Mouse (Mus musculus) left cerebral cortex, adult 2 months (tissue): ENCODE data around the gene Ccnt2. TPM values are rescaled to one million over a fixed set of nuclear protein-coding genes. Genes with fewer than 3 reads are reported as not detected.

Experiments used
- DNase-seq, 2 experiments: peaks; one replicate each; pipeline ENCODE4 v3.0.0; 2021 to 2022; ENCODE audit warnings: low spot score in 2 of 2, mixed read lengths in 1 of 2; ENCODE audit errors: extremely low spot score in 1 of 2
- H3K27ac ChIP-seq: fragments of 200-600 bp; 2 replicates; pipeline ENCODE4 v1.8.1; 2022
- H3K4me3 ChIP-seq: fragments of 200-600 bp; 2 replicates; pipeline ENCODE4 v1.8.1; 2022
- CTCF ChIP-seq: fragments of 200-600 bp; IDR thresholded peaks from 2 replicates; pipeline ENCODE4 v1.8.1; 2022; ENCODE audit warnings: antibody characterized with exemption, mild to moderate bottlenecking, moderate library complexity
- intact Hi-C: fragments of 180-260 bp; cut with DNase I; formaldehyde crosslinking; loops from one replicate; pipeline ENCODE4 v1.15.1; 2025
- total RNA-seq, 2 experiments: library from RNA; stranded (reverse); gene quantifications; 2 replicates each; pipeline ENCODE4 v1.2.3; 2021

Gene Ccnt2
- total RNA-seq, 2 experiments from 2014 or later: 69.9 to 70.1 TPM

DNA sequence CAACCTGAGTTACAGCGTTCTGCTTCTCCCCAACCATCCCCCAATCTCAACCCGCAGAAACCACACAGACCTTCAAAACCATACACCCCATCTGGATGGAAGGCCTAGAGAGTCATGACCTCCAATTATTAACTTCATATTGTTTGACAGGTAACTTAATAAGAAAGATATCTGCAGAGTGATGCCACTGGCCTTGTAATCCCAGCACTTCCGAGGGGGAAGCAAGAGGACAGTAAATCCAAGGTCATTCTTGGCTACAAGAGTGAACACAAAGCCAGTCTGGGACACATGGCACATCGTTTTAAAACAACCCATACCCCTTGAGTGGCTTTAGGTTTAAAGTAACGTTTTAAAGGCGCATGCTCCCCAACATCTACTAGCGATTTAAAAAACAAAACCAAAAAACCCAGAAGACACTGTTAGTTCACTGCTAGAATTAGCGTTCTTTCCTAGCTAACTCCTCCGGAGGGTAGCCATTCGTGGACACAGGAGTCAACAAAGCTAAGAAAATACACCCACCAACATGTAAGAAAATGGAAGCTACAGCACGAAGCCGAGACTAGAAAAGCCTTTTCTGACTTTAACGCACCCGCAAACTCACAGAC lies 664 bp upstream of the Ccnt2 start:
- peak overlapping the region; percentile 86 for H3K27ac ChIP-seq
- H3K4me3 ChIP-seq: peak overlapping the region; percentile 100
- no peak for DNase-seq
- no peak for TF ChIP-seq CTCF
- intact Hi-C loops: loop anchor here (5.0 kb wide), 2 partner anchors 94 to 329 kb away; partner anchors contain the start of genes R3hdm1, Rab3gap1 and Zranb3

DNA sequence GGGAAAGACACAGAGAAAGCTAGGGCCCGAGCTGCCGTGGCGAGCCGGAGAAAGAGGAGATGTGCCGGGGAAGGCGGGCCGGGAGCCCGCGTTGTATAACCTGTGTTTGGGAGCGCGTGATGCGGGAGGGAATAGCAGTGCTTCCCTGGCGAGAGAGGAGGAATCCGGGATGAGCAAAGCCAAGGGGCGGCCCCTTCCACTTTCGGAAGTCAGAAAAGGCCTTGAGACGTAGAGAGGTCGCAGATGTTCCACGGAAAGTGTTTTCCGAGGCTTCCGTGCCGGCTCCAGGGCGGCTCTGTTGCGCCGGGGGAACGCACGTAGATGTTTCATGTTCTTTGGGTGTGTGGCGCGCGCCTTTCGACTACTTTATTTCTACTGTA lies 527 bp downstream of the Ccnt2 start:
- Histone ChIP-seq H3K27ac (peak overlapping the region; percentile 99), H3K4me3 (peak overlapping the region; percentile 100)
- DNase-seq: no peak
- no peak for TF ChIP-seq CTCF
- intact Hi-C loops: loop anchor here (5.0 kb wide), 2 partner anchors 93 to 328 kb away; partner anchors contain the start of genes R3hdm1, Rab3gap1 and Zranb3

- Histone ChIP-seq H3K27ac (peak overlapping the region; percentile 99; the same call in 1 of the 2 replicates), H3K4me3 (peak overlapping the region; percentile 100)
- DNase-seq: no peak
- intact Hi-C loops: no loop called here
- TF ChIP-seq CTCF: no peak
Observed at GRCm38 (mm10) chr1:127775206-127775720, 1.3 kb downstream of the Ccnt2 start.

- H3K4me3 ChIP-seq: peak overlapping the region; percentile 100
- DNase-seq: no peak
- H3K27ac ChIP-seq: no peak overlapping the region
- intact Hi-C loops: no loop called here
- TF ChIP-seq CTCF: no peak
Observed at GRCm38 (mm10) chr1:127776246-127776645, 2.3 kb downstream of the Ccnt2 start.

GRCm38 (mm10) chr1:127778611-127779010 lies 4.6 kb downstream of the Ccnt2 start:
- intact Hi-C loops: no loop called here

GRCm38 (mm10) chr1:127780142-127780541 lies 6.2 kb downstream of the Ccnt2 start:
- Histone ChIP-seq H3K27ac (no peak overlapping the region), H3K4me3 (no peak overlapping the region)
- intact Hi-C loops: no loop called here
- TF ChIP-seq CTCF: no peak
- DNase-seq: no peak

More at GRCm38 (mm10) chr1:127778611-127779010, 4.6 kb downstream of the Ccnt2 start:
- no peak for TF ChIP-seq CTCF
- H3K4me3 ChIP-seq: no peak overlapping the region
- no peak for DNase-seq
- H3K27ac ChIP-seq: no peak overlapping the region

DNA sequence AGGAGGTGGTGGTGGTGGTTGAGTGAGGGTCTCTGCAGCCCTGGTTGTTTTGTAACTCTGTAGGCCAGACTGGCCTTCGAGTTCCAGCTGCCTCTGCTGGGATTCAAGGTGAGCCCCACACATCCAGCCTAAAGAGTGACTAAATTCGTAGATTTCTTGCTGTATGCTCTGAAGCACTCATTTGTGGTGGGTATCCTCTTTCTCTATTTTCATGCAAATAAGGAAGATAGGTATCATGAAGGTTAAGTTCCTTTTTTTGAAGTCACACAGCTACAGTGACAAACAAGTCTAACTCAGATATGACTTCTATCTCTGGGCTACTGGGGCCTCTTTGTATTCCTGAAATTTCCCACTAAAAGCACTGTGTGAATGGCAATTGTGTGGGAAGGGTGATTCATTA lies 6.9 kb downstream of the Ccnt2 start:
- intact Hi-C loops: no loop called here
- no peak overlapping the region for H3K4me3 ChIP-seq
- H3K27ac ChIP-seq: no peak overlapping the region
- TF ChIP-seq CTCF: no peak
- no peak for DNase-seq

GRCm38 (mm10) chr1:127783862-127784261 lies 9.9 kb downstream of the Ccnt2 start:
- Histone ChIP-seq H3K27ac (no peak overlapping the region), H3K4me3 (no peak overlapping the region)
- intact Hi-C loops: no loop called here
- TF ChIP-seq CTCF: no peak
- DNase-seq: no peak

DNA sequence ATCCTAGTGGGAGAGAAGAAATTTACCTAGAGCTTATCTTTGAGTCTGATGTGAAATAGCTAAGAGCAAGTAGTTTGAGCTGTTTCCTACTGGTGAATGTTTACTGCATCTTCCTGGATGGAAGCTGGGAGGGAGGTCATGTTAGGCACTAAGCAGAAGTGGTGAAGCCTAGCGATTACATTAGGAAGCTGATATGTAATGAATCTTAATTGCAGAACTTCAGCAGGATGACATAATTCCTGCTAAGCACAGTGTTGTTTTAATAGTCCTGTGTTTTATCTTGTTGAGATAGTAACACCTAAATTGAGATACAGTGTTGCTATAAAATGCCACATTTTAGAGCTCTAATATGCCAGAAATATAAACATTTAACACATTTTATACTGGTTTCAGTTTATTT lies 11.9 kb downstream of the Ccnt2 start:
- TF ChIP-seq CTCF: no peak
- DNase-seq: no peak
- H3K27ac ChIP-seq: no peak overlapping the region
- no peak overlapping the region for H3K4me3 ChIP-seq
- intact Hi-C loops: no loop called here

DNA sequence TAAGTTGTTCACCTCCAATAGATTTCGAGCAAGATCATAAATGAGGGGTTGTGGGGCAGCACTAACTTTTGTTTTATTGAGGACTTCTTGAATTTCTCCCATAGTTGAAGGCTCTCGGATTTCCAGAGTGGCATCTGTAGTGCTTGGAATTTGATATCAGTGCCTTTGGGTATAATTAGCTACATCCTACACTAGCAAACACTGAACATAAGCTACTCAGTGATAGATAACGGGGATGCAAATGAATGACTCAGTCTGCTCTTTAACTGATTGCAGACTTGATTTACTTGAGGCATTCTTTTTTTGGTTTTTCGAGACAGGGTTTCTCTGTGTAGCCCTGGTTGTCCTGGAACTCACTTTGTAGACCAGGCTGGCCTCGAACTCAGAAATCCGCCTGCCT lies 15.0 kb downstream of the Ccnt2 start:
- no peak for TF ChIP-seq CTCF
- DNase-seq: no peak
- Histone ChIP-seq H3K4me3 (no peak overlapping the region), H3K27ac (no peak overlapping the region)
- intact Hi-C loops: no loop called here

- H3K4me3 ChIP-seq: no peak overlapping the region
- H3K27ac ChIP-seq: no peak overlapping the region
- intact Hi-C loops: no loop called here
- no peak for TF ChIP-seq CTCF
- DNase-seq: no peak
Observed at GRCm38 (mm10) chr1:127793459-127793858, 19.5 kb downstream of the Ccnt2 start.

DNA sequence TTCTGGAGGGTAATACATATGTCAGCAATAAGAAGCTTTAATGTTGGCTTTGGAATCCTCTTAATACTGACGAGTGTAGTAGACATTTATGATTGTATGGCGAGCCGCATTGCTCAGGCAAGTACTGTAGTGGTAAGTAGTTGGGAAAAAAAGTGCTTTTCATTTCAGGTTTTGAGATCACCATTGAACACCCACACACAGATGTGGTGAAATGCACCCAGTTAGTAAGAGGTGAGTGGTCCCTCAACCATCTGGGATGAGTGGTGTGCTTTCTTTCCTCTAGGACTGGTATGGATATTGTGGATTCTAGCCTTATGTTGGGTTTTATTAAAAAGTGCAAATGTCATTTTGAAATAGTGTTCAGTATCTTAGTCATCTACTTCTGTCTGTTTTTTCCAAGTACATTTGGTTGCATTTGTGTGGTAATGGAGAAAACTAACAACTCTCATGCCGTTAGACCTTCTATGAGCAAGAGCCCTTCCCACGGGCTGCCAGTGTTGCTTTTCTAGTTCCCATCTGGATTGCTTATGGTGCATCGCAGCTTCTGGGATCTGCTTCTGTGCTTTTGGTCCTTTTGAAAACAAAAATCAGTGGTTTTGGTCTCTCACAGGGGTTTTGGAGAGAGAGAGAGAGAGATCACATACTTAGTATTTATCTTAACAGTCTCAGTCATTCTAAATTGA lies 21.3 kb downstream of the Ccnt2 start:
- Histone ChIP-seq H3K4me3 (no peak overlapping the region), H3K27ac (no peak overlapping the region)
- TF ChIP-seq CTCF: no peak
- no peak for DNase-seq
- intact Hi-C loops: no loop called here
